Mouse (Mus musculus): ENCODE results near the gene Lysmd2.

DNA sequence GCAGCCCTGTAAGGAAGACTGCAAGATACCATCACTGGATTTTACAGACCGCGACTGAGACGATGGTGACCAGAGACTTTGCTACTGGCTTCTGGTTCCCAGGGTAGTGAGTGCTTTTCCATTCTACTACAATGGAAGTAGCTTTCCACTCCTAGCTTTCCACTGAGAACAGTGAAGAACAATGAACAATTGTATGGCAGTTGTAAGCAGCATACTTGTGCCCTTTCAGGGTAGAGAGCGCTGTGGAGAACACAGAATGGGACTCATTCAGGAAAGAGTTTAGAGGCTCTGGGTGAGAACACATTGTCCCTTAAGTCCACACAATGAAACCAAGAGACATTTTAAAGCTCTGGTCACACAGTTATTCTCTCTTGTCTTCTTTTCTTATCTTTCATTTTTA lies 27.9 kb upstream of the Lysmd2 start:
- TF ChIP-seq CTCF (IDR thresholded peaks at IDR 0.05; ENCODE audit: low read depth) (no peak), EP300 (IDR thresholded peaks at IDR 0.05; ENCODE audit: low read depth) (no peak)

Measured in heart, postnatal 0 days (tissue).